Mouse (Mus musculus): ENCODE data around the gene Gm3183. TPM values are rescaled to one million over a fixed set of nuclear protein-coding genes. Genes with fewer than 3 reads are reported as not detected.
"Not testable (repeated sequence)": the region's sequence is repeated elsewhere in the genome, so short reads cannot be mapped to it uniquely, and the experiment has no call there.

Gene Gm3183
- polyA plus RNA-seq (2011; ENCODE audit: insufficient read depth, insufficient read length, low replicate concordance, missing spikeins): 1.5 TPM in 1 of 2 replicates, not detected in the other

DNA sequence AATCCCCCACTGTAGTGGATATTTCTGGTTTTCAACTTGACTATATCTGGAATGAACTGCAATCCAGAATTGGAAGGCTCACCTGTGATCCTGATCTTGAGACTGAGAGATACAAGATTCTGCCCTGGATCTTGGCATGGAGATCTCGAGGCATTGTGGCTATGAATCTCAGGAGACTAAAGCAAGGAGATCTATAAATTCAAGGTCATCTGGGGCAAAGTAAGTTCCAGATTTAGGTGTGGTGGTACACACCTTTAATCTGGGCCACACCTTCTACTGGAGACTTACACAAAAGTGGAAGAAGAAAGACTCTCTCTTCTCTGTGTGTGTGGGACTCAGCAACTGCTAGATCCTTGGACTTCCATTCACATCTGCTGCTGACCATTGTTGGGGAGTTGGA is at the start of gene Gm3183:
Gm3183 (plus strand) TSS at position 301 of the 400 bp plus-strand sequence.
- not testable (repeated sequence) for H3K4me1 ChIP-seq (ENCODE audit: control insufficient read depth, insufficient read depth, low read length); H3K27ac ChIP-seq (ENCODE audit: control insufficient read depth, insufficient read depth, low read depth, low read length, poor library complexity); H3K4me3 ChIP-seq (replicated peaks; ENCODE audit: control insufficient read depth, low read depth, low read length)
- WGBS: no CpG with 5 or more reads among the region's 1 CpGs

Other genes with a start within 250 kb of the Gm3183 start
- not detected in 2 replicates for gene Gm3147, start 249.1 kb upstream of the Gm3183 start, polyA plus RNA-seq (2011; ENCODE audit: insufficient read depth, insufficient read length, low replicate concordance, missing spikeins)
- gene Gm6509, start 241.5 kb upstream of the Gm3183 start, polyA plus RNA-seq (2011; ENCODE audit: insufficient read depth, insufficient read length, low replicate concordance, missing spikeins): not detected in 2 replicates
- not detected in 2 replicates for gene Gm6205, start 217.1 kb upstream of the Gm3183 start, polyA plus RNA-seq (2011; ENCODE audit: insufficient read depth, insufficient read length, low replicate concordance, missing spikeins)
- gene Gm6367, start 123.2 kb downstream of the Gm3183 start, polyA plus RNA-seq (2011; ENCODE audit: insufficient read depth, insufficient read length, low replicate concordance, missing spikeins): not detected in 2 replicates
- gene Gm7942, start 241.5 kb downstream of the Gm3183 start, polyA plus RNA-seq (2011; ENCODE audit: insufficient read depth, insufficient read length, low replicate concordance, missing spikeins): not detected in 2 replicates